Mouse (Mus musculus) left cerebral cortex, postnatal 14 days (tissue): Measurements from ENCODE around the gene Il1f10. TPM values are rescaled to one million over a fixed set of nuclear protein-coding genes. Genes with fewer than 3 reads are reported as not detected.
A peak's percentile ranks its signal among the peaks of the same experiment; 100 is the strongest.

Source experiments
- DNase-seq, 2 experiments: peaks; one replicate each; pipeline ENCODE4 v3.0.0; 2021 to 2022; ENCODE audit warnings: low spot score in 2 of 2, mixed read lengths in 1 of 2
- intact Hi-C: fragments of 180-260 bp; cut with DNase I; formaldehyde crosslinking; loops from one replicate; pipeline ENCODE4 v1.15.1; 2025
- long read RNA-seq, 2 experiments: library from polyadenylated mRNA; stranded (forward); transcript quantifications; one replicate each; pipeline ENCODE4 v2.0.0; 2021
- total RNA-seq, 2 experiments: library from RNA; stranded (reverse); gene quantifications; 2 replicates each; pipeline ENCODE4 v1.2.3; 2021

Gene Il1f10
- not detected for total RNA-seq
- long read RNA-seq, experiment 1: 0 reads
- long read RNA-seq, experiment 2: 0 reads

- DNase-seq: no peak
- intact Hi-C loops: no loop called here
Observed at GRCm38 (mm10) chr2:24290896-24291295, at the start of gene Il1f10. TSS of gene Il1f10 (plus strand) at chr2:24291196.

- DNase-seq: no peak
- intact Hi-C loops: loop anchor here (10.0 kb wide), 1 partner anchor 113 kb away; the partner anchor contains the start of gene Il1f8
Observed at GRCm38 (mm10) chr2:24267503-24267902, 23.5 kb upstream of the Il1f10 start.

GRCm38 (mm10) chr2:24273619-24274018, 17.4 kb upstream of the Il1f10 start:
- no peak for DNase-seq
- intact Hi-C loops: no loop called here

- DNase-seq: no peak
- intact Hi-C loops: no loop called here
Observed at GRCm38 (mm10) chr2:24275146-24275545, 15.8 kb upstream of the Il1f10 start.

- intact Hi-C loops: no loop called here
- DNase-seq: no peak
Observed at GRCm38 (mm10) chr2:24276654-24277053, 14.3 kb upstream of the Il1f10 start, which contains the start of gene Il1f5. TSS of gene Il1f5 (plus strand) at chr2:24276954.

- intact Hi-C loops: loop anchor here (5.0 kb wide), 1 partner anchor 113 kb away; no protein-coding TSS in a partner anchor
- DNase-seq: no peak
Observed at GRCm38 (mm10) chr2:24294616-24295015, 3.6 kb downstream of the Il1f10 start.

- DNase-seq: peak; percentile 46 to 74
- intact Hi-C loops: loop anchor here (2.0 to 5.0 kb wide), 2 partner anchors 110 to 272 kb away; no protein-coding TSS in a partner anchor
Observed at GRCm38 (mm10) chr2:24296837-24297236, 5.8 kb downstream of the Il1f10 start.

- intact Hi-C loops: no loop called here
- DNase-seq: no peak
Observed at GRCm38 (mm10) chr2:24311302-24312001, 20.5 kb downstream of the Il1f10 start.

GRCm38 (mm10) chr2:24316919-24317318, 25.9 kb downstream of the Il1f10 start:
- no peak for DNase-seq
- intact Hi-C loops: no loop called here

GRCm38 (mm10) chr2:24317919-24318598, 27.1 kb downstream of the Il1f10 start:
- DNase-seq: no peak
- intact Hi-C loops: no loop called here

GRCm38 (mm10) chr2:24335333-24335732, 44.3 kb downstream of the Il1f10 start:
- no peak for DNase-seq
- intact Hi-C loops: no loop called here

GRCm38 (mm10) chr2:24336545-24336944, 45.5 kb downstream of the Il1f10 start, which contains the start of gene Il1rn:
TSS of gene Il1rn (plus strand) at chr2:24336853.
- no peak for DNase-seq
- intact Hi-C loops: no loop called here

- no peak for DNase-seq
- intact Hi-C loops: no loop called here
Observed at GRCm38 (mm10) chr2:24341395-24341885, 50.4 kb downstream of the Il1f10 start.

Other genes starting within 250 kb of the Il1f10 start
- 10 to 100 TPM; 24.2 to 28.5 TPM for gene Hnmt, start 241.8 kb upstream of the Il1f10 start, total RNA-seq
- not detected for gene Tbpl2, start 194.6 kb upstream of the Il1f10 start, total RNA-seq
- gene Il1f8, start 138.0 kb upstream of the Il1f10 start, total RNA-seq: not detected
- not detected for gene Il1f9, start 104.7 kb upstream of the Il1f10 start, total RNA-seq
- gene Il1f6, start 75.8 kb upstream of the Il1f10 start, total RNA-seq: not detected
- under 1 TPM in 1 of 2 experiments, not detected in 1; 0.49 TPM for gene Il1f5, start 14.2 kb upstream of the Il1f10 start, total RNA-seq
- not detected for gene Il1rn, start 45.7 kb downstream of the Il1f10 start, total RNA-seq
- 1 to 10 TPM in 1 of 2 experiments, under 1 TPM in 1; 0.99 to 2.2 TPM for gene Psd4, start 76.4 kb downstream of the Il1f10 start, total RNA-seq
- not detected for gene Pax8, start 184.4 kb downstream of the Il1f10 start, total RNA-seq